Mouse (Mus musculus) testis, postnatal 10 days (tissue): ENCODE data around the gene Col28a1.
A peak's percentile ranks its signal among the peaks of the same experiment; 100 is the strongest.

Experiments
- DNase-seq: peaks from one replicate; pipeline ENCODE4 v3.0.0; 2021; ENCODE audit warnings: low spot score

Gene Col28a1

GRCm38 (mm10) chr6:8192517-8192916 lies at the start of gene Col28a1:
Col28a1 (minus strand) TSS chr6:8192617.
- DNase-seq = no peak

DNA sequence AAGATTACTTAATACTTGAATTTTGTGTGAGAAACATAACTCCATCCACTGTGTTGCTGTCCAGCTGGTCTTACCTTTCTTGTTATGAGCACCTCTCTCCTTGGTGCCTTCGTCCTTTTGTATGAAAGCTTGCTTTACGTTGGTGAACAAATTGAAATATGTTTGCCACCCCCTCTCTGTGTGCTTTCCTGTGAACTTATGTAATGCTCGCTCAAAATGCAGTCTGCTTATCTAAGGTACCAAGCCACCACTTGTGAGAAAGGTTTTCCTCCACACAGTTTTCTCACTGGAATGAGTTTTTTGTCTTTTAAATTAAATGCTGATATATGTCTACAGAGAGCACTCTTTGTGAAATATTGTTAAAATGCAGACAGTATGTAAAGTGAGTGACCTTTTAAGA lies 36.2 kb upstream of the Col28a1 start:
- DNase-seq = no peak

- no peak for DNase-seq
These were observed 34.6 kb upstream of the Col28a1 start for GRCm38 (mm10) chr6:8227035-8227434.

DNA sequence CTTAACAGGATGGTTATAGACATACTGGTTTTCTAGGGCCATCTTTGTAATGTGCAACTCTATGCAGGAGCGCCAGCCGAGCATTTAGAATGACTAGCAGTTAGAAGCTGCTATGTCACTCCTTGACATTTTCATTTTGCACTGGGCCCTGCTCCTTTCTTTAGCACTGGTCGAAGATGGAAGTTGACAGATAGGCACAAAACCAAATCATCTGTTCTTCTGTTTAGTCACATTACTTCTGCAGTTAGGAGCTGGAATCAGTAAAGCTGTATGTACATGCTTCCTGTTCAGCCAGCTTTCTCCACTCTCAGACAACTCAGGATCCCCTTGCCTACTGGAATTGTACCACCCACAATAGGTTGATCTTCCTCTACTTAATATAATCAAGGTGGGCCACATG lies 18.2 kb upstream of the Col28a1 start:
- DNase-seq = no peak

DNA sequence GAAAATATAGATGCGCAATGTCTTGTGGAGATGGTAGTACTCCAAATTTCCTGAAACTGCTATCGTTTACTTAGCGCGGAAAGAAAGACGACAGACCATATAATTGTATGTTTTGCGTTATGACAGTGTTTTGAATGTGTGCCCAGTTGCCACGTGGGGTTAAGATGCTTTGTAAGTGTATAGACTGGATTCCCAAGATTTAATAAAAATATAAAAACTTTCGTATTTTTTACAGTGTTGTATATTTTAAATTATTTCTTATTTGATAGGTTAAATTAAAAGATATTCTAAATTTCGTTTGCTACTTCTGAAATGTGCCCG lies 17.4 kb upstream of the Col28a1 start:
- no peak for DNase-seq

DNA sequence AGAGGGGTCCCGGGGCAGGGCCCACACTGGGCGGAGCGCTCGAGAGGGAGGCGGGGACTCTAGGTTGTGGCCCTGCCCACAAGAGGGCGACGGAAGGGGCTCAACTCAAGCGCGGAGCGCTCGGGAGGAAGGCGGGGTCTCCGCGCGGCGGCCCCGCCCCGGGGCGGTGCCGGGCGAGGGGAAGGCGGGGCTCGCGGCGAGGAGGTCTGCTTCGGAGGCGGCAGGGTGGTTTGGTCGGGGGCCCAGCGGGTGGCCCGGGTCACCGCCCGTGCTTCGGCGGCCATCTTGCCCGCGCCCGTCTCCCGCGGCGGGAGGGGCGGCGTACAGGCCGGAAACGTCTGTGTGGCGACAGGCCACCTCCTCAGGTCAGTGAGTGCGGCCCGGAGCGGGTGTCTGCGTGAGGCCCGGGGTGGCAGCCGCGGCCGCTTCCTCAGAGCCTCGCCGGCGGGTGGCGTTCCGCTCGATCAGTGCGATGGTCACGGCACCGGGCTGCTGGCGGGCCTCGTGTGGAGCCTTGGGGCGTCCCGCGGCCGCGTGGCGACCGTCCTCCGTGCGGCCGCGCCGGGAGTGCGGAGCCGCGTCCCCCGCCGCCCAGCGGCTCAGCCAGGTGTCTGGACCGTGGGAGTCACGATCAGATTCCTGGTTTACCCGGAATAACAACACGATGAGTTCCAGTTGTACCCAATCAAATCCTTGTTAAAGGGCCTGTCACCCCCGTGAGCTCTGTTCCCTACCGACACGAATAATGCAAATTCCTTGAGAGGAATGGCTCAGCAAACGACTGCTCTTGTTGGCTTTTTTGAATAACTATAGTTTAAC lies 16.8 kb upstream of the Col28a1 start, which contains the start of gene Mios:
Gene Mios, plus strand, starts transcription at position 176 of the 819 bp plus-strand sequence.
- peak; percentile 90 for DNase-seq

DNA sequence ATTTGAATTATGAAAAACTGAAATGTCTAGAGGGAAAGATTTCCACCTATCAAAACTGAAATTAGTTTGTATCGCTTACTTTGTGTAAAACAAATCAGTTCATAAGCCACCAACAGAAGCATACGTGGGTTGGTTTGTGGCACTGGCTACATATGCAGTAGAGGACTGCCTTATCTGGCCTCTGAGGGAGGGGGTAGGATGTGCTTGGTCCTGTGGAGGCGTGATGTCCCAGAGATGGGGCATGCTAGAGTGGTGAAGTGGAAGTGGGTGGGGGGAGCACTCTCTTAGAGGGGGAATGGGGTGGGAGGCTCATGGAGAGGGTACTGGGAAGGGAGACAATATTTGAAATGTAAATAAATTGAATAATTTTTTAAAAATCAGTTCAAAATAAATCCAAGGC lies 2.5 kb downstream of the Col28a1 start:
- DNase-seq = no peak

- no peak for DNase-seq
These were observed 3.7 kb downstream of the Col28a1 start for GRCm38 (mm10) chr6:8188599-8189233.

DNA sequence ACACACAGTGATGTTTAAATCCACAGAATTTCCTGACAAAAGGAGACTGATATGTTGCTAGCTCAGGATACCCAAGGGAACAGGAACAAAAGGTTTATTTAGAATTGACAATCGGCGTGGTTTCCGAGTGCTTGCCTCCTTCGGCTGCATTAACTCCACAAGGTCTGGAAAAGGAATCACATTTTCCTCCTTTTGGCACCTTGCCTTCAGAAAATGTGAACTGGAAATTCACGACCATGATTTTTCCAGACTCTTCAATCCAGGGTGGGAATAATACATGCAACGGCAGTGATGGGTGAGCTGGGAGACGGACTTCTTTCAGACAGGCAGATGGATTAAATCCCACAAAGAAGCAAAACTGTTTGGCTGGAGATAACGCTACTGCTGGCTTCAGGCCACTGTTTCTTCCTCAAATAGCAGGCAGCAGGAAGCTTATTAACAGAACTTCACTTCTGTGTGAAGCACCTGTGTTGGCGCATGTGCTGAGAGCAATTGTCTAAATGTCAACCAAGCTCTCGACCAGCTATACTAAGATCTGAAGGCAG lies 13.9 kb downstream of the Col28a1 start:
- no peak for DNase-seq

DNA sequence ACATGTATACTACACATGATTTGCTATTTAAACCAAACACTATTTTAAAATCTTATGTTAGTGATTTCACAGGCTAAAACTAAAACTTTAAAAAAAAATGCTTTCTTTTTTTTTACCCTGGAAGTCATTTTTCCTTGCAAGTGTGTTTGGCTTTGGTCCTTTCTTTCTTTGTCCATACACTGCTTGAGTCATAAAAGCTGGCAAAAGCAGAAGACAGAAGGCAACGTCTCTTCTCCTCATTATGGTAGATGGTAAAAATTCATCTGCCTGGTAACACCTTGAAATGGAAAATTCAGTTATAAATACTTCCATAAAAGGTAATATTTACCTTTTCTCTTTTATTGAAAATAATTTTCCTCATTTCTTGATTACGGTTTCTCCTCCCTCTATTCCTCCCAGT lies 16.3 kb downstream of the Col28a1 start:
- DNase-seq = no peak

- no peak for DNase-seq
These were observed 17.1 kb downstream of the Col28a1 start for GRCm38 (mm10) chr6:8175346-8175745.

DNA sequence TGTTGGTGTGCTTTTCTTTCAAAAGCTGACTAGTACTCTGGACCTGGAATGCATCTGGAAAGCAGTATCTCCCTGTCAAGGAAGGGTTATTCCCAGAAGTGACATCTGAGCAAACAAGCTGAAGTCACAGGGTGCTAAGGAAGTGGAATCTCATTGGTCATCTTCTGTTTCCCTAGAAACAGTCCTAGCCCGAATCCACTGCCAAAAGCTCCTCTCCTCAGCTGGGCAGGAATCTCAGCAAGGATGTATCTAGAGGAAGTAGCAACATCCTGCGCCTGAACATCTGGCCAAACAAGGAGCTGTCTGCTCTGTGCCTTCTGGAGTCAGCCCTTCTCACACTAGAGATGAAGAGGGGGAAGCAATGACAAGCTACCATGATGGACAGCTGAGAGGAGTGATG lies 18.4 kb downstream of the Col28a1 start:
- no peak for DNase-seq

- no peak for DNase-seq
These were observed 20.3 kb downstream of the Col28a1 start for GRCm38 (mm10) chr6:8172101-8172500.

DNA sequence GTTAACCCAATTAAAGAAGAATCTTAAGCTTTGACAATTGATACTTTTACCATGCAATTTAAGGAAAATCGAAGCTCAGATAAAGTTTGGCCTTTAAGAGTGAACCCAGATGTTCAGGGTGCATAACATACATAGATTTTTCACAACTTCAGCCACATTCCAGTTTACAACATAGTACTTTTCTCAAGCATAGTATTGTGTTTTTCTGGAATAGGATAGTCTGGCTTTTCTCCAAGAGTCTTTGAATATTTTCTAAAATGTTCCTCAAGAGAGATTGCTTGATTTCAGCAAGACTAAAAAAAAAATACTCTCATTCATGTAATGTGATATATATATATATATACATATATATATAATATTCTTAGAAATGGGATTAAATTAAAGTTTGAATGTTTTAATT lies 27.7 kb downstream of the Col28a1 start:
- DNase-seq = no peak

GRCm38 (mm10) chr6:8160001-8160400 lies 32.4 kb downstream of the Col28a1 start:
- DNase-seq = no peak

GRCm38 (mm10) chr6:8157121-8157520 lies 35.3 kb downstream of the Col28a1 start:
- DNase-seq = no peak

GRCm38 (mm10) chr6:8152551-8153361 lies 39.7 kb downstream of the Col28a1 start:
- DNase-seq = no peak

- DNase-seq = no peak
These were observed 43.5 kb downstream of the Col28a1 start for GRCm38 (mm10) chr6:8148916-8149315.

DNA sequence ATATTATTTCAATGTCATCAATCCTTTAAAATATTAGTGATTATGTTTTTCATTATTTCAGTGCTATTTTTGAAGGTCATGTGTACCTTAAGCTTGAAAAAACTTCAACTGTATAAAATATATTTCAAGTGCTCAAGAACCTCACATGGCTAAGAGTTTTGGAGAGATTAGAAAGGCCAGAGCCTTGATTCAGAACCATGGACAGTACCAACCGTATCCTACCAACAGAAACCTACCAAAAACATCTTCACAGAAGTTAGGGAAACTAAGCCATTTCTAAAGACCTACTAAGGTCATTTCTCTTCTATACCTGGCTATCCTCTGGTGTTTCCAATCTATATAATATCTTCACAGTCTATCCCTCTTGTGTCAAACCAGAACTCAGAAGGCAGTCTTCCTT lies 50.5 kb downstream of the Col28a1 start:
- no peak for DNase-seq

- DNase-seq = no peak
These were observed 62.3 kb downstream of the Col28a1 start for GRCm38 (mm10) chr6:8130149-8130548.

DNA sequence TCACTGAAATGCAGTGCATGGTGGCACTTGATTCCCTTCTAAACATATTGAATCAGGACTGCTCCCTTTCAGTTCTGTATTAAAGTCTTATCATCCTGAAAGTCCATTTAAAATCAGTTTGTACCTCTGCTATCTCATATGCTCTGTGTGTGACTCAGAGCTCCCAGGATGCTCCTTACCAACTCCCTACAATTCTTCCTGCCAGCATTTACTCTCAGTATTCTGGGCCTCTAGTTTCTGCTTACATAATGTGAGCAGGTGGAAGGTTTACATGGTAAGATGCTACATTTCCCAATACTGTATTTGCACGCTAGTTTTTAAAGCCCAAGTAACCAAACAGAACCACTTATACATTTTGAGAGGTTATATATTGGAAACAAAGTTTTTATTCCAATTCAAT lies 64.3 kb downstream of the Col28a1 start:
- no peak for DNase-seq

DNA sequence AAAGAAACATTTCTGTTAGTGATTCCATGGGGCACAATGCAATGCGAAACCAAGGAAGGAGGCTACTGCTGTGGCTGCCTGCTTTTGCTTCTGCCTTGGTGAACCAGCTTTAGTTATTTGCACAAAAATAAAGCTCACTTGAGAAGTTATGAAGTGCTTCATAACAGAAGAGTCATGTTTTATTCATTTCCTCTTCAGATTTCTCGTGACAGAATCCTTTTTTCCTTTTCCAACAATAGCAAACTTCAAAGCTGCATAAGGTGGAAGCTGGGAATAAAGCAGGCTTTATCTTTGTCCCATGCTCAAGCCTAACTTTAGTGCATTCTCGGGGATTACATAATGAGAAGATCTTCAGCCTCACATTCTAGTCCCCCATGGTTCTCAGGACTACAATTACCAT lies 65.9 kb downstream of the Col28a1 start:
- DNase-seq = no peak

- no peak for DNase-seq
These were observed 73.3 kb downstream of the Col28a1 start for GRCm38 (mm10) chr6:8119116-8119515.
